Mouse (Mus musculus): ENCODE data around the gene Anapc11.

DNA sequence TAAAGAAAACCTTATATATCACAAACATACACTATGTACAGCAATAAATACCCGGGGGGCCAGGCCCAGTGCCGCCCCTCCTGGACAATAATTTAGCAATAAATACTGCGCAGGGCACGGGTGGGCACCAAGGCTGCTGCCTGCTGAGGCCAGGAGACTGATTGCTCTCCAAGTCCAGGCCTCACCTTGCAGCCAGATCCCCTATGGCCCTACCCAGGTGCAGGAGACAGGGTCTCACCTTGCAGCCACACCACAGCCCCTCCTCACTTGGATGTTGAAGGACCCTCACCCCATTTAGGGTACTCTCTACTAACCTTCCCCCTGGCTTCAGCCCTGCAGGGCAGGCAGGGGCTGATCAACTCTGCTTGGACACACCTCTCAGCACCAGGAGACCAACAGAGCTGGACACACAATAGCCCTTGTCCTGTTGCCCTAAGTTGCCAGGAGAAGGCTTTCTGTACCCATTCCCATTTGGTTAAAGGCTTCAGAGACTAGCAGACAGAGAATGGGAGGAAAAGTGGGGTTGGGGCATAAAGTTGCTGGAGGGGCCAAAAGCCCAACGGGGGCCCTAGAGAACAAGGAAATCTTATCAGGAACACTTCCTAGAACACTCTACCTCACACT, 27.0 kb downstream of the Anapc11 start, which contains the start of gene Sirt7:
- TF ChIP-seq POLR2A (IDR thresholded peaks at IDR 0.05; ENCODE audit: low read depth, low read length) (no peak), CTCF (conservative IDR thresholded peaks at IDR 0.05; ENCODE audit: insufficient read depth, insufficient read length, low read depth, low read length) (no peak)
